Mouse (Mus musculus): Measurements from ENCODE around the gene Clk4.

DNA sequence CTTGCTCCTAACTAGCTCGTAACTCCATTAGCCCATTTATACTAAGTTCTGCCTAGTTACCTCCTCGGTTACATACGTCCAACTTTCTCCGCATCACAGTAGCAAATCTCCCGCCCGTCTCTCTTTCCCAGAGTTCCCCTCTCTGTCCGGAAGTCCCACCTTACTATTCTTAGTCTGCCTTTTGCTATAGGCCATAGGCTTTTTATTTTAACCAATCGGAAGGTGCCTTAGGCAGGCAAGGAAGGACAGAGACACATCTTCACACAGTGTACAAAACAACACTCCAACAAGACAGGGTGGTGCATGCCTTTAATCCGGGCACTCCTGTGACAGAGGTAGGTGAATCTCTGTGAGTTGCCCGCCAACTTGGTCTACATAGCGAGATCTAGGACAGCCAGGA lies 41.2 kb upstream of the Clk4 start, which contains the start of gene Gm12569:
- TF ChIP-seq HCFC1 (IDR thresholded peaks at IDR 0.05; ENCODE audit: borderline replicate concordance, insufficient read depth, low read length), result no peak
- TF ChIP-seq CHD2 (IDR thresholded peaks at IDR 0.05; ENCODE audit: low read depth, low read length), result peak; percentile 53; the same call in 1 of the 2 replicates
- TF ChIP-seq ZC3H11A (IDR thresholded peaks at IDR 0.05; ENCODE audit: borderline replicate concordance, low read depth, low read length), result no peak

Data from ES-E14 (cell line).